Comparison of ENCODE assay signal across 8 mouse cellular contexts in genomic region chr6:114345156-114345555, GRCm38 (mm10). TPM values are rescaled to one million over a fixed set of nuclear protein-coding genes. Genes with fewer than 3 reads are reported as not detected.
DNase-seq lines count a peak whose midpoint lies in the region; ATAC-seq and TF ChIP-seq lines count a peak whose summit lies in the region.

No protein-coding gene starts in this region.

- intact Hi-C loops in heart, postnatal 14 days (cut with DNase I) = loop anchor here (2.0 kb wide), 2 partner anchors 116 to 354 kb away; no protein-coding TSS in a partner anchor

- H3K4me2 ChIP-seq in midbrain, embryonic 14.5 days (ENCODE audit: low read length) = no peak overlapping the region

- no peak for ATAC-seq in frontal cortex, adult (ENCODE audit: low TSS enrichment)
- no peak for ATAC-seq in G1E (ENCODE audit: extremely low read depth, insufficient number of reproducible peaks, low FRiP score, poor library complexity, severe bottlenecking)
- ATAC-seq in midbrain, embryonic 14.5 days (ENCODE audit: low FRiP score, low TSS enrichment) = no peak

- peaks cover 87% of the 10 kb centered on the region for H3K9me3 ChIP-seq in G1E (replicated peaks)
- no peaks in the 10 kb centered on the region for H3K9me3 ChIP-seq in midbrain, embryonic 14.5 days (ENCODE audit: control insufficient read depth, low read length)

- H3K9ac ChIP-seq in midbrain, embryonic 14.5 days (replicated peaks; ENCODE audit: low read length) = no peak overlapping the region

- H3K27me3 ChIP-seq in G1E (ENCODE audit: insufficient read depth, low read length) = no peaks in the 10 kb centered on the region
- H3K27me3 ChIP-seq in midbrain, embryonic 14.5 days (ENCODE audit: control insufficient read depth, insufficient read depth, low read length) = peaks cover 15% of the 10 kb centered on the region; the same call in 1 of the 2 replicates

- no peak for TF ChIP-seq CTCF in G1E (IDR thresholded peaks at IDR 0.05; ENCODE audit: low read depth, low read length)

- H3K27ac ChIP-seq in midbrain, embryonic 14.5 days (replicated peaks; ENCODE audit: low read depth, low read length) = no peak overlapping the region

- H3K4me1 ChIP-seq in G1E (ENCODE audit: insufficient read depth, low read depth, low read length) = no peaks in the 10 kb centered on the region
- H3K4me1 ChIP-seq in midbrain, embryonic 14.5 days (ENCODE audit: control insufficient read depth, insufficient read depth, low read length) = peaks cover 7% of the 10 kb centered on the region; the same call in 1 of the 2 replicates

- peak overlapping the region; percentile 6; the same call in 1 of the 2 replicates for H3K4me3 ChIP-seq in G1E (ENCODE audit: low read depth, low read length)
- H3K4me3 ChIP-seq in midbrain, embryonic 14.5 days (replicated peaks; ENCODE audit: low read depth, low read length) = no peak overlapping the region

- 44% methylated on average over 4 of the region's 4 CpGs for WGBS in midbrain, embryonic 14.5 days

- no peaks in the 10 kb centered on the region for H3K36me3 ChIP-seq in G1E (replicated peaks)
- no peaks in the 10 kb centered on the region for H3K36me3 ChIP-seq in midbrain, embryonic 14.5 days (ENCODE audit: control insufficient read depth, insufficient read depth, low read length)

- peak; percentile 62 to 67 for DNase-seq in frontal cortex, postnatal 25 days (ENCODE audit: low spot score in 2 of 2)
- no peak for DNase-seq in G1E (ENCODE audit: low spot score)
- DNase-seq in cerebellum, postnatal 10 days = peak; percentile 90 to 91
- DNase-seq in heart, postnatal 14 days = peak; percentile 64 to 75
- peak; percentile 73 to 79 for DNase-seq in layer of hippocampus, postnatal 10 days (ENCODE audit: low spot score in 2 of 2)
- peak; percentile 85 for DNase-seq in midbrain, embryonic 14.5 days
- peak; percentile 42 for DNase-seq in thymus, postnatal 14 days

RNA-seq across cellular contexts. Expression of gene Hrh1, which starts 52.6 kb away (rescaled TPM):
- not detected in 2 replicates for total RNA-seq in G1E (2014; fragmentation: Nextera tagmentation)
- total RNA-seq in G1E (2017) = 0.11 TPM in 1 of 2 replicates, not detected in the other
- not detected in 2 replicates for polyA plus RNA-seq in G1E (2012)
- total RNA-seq in heart, postnatal 14 days (2021) = under 1 TPM; 0.07 to 0.17 TPM
- 1 to 10 TPM; 3.7 to 5.9 TPM for total RNA-seq in layer of hippocampus, postnatal 10 days (2021)
- 0.57 and 0.80 TPM in 2 replicates for polyA plus RNA-seq in midbrain, embryonic 14.5 days (2014; fragmentation: Nextera tagmentation; extraction: Ambion mirVana)
